Mouse (Mus musculus): ENCODE measurements around the gene Xk.

DNA sequence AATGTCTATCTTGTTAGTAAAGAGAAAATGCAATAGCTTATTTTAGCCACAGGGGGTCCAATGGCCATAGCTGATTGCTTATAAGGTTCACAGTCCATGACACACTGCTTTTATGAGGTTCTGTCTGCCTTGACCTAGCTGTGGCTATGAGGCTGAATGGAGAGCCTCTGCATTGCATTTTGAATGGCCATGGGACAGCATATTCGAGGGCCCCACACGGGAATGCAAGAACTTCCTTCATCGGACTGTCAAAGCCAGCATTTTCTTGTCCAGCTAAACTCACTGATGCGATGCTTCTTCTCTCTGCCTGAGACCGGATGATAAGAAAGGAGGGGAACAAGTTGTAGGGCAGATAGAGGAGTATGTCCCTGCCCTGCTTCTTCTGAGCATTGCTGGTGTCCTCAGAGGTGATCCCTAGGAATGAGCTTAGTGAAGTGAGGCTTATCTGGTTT, 25.9 kb downstream of the Xk start:
- TF ChIP-seq CTCF (IDR thresholded peaks at IDR 0.05; ENCODE audit: low read depth) (peak; percentile 57), EP300 (IDR thresholded peaks at IDR 0.05; ENCODE audit: low read depth) (peak; percentile 91)

Data from liver, postnatal 0 days (tissue).